Mouse (Mus musculus) hematopoietic stem cell, adult 5-6 weeks (primary cell): ENCODE data around the gene Aff1. TPM values are rescaled to one million over a fixed set of nuclear protein-coding genes. Genes with fewer than 3 reads are reported as not detected.
A peak's percentile ranks its signal among the peaks of the same experiment; 100 is the strongest.

Experiments used
- ATAC-seq, 2 experiments: fragments of 125-278 bp in 1 of 2; replicated peaks in 1 of 2; 2 replicates each; pipeline ENCODE4 v1.8.0; 2016 to 2017; ENCODE audit warnings: inconsistent platforms in 2 of 2, mild to moderate bottlenecking in 2 of 2, moderate number of reproducible peaks in 2 of 2, low read depth in 1 of 2, moderate TSS enrichment in 1 of 2; ENCODE audit not compliant: low FRiP score in 2 of 2, poor library complexity in 2 of 2, severe bottlenecking in 2 of 2, insufficient read depth in 1 of 2, low TSS enrichment in 1 of 2
- total RNA-seq: library from RNA; stranded (forward); fragments of 172-1452, 232-1000 nt; gene quantifications from 2 replicates; pipeline ENCODE4 v1.2.3, GENCODE M21; 2017

The Aff1 gene
- total RNA-seq, 1 experiment from 2014 or later: 19.7 TPM

DNA sequence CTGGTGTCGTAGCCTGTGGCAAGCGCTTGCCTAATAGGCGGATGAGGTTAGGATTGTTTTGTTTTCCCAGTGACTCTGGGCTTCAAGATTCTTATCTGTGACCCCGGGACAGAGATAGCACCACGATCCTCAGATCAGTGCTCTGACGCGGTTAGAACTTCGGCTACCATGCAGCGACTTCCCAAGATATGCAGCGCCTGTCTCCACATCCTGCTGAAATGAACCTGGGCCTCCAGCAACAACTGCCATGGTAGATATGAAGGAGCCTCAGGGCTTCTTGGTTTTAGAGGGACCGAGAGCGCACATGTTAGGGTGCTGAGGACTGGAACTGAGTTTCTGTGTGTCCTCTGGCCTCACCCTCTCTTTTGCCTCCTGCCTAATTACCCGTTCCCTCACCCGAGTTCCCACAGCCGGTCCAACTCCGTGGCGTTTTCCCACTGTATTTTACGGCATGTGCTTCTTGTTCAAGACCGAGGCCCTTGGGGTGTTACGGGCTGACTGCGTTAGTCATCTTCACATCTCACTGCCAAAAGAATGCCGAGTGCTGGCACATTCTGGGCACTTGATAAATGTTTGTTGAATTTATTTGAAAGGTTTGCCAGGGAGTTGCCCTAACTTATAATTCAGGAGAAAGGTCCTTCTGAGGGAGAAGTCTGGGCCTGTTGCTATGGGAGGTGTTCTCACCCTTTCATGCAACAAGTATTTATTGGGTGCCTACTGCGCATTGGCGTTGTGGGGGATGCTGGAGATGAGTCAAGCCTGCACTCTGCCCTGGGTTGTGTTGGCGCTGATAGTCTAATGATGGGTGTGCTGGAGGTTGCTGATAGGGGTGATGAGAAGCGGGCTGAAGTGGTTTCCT lies 45.3 kb downstream of the Aff1 start:
- peak; percentile 35 to 43; a peak in 1 of 4 replicates for ATAC-seq

- no peak for ATAC-seq
These were observed 46.3 kb downstream of the Aff1 start for GRCm38 (mm10) chr5:103738509-103738908.

GRCm38 (mm10) chr5:103739163-103739562 lies 47.0 kb downstream of the Aff1 start:
- ATAC-seq: no peak

DNA sequence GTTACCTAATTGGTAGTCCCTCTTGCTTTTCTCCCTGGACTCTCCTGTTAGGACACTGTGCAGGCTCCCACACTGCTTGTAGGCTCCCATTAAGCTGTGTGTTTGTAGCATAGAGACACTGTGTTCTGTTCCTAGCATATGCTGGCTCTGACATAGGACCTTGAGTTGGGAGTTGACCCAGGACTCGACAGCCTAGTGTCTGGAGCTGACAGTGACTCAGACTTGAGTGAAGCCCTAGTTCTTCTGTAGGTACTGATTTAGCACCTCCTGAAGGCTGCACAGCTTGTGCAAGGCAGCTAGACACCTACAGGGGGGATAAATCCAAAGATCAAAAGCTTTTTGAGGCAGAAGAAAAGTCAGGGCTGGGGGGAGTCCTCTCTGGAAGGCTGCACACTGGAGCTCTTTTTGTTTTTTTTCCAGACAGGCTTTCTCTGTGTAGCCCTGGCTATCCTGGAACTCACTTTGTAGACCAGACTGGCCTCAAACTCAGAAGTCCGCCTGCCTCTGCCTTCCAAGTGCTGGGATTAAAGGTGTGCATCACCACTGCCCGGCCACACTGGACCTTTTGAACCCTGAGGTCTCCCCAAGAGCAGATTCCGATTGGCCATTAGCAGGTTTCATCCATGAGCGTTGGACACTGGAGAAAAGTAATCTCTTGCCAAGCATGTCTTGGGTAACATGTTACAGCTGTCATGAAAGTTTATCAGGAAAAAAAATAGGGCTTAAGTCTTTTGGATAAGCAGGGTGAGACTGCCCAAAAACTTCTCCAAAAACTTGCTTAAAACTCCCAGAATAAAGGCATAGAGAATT lies 48.1 kb downstream of the Aff1 start:
- no peak for ATAC-seq

- no peak for ATAC-seq
These were observed 48.7 kb downstream of the Aff1 start for GRCm38 (mm10) chr5:103740903-103741246.

DNA sequence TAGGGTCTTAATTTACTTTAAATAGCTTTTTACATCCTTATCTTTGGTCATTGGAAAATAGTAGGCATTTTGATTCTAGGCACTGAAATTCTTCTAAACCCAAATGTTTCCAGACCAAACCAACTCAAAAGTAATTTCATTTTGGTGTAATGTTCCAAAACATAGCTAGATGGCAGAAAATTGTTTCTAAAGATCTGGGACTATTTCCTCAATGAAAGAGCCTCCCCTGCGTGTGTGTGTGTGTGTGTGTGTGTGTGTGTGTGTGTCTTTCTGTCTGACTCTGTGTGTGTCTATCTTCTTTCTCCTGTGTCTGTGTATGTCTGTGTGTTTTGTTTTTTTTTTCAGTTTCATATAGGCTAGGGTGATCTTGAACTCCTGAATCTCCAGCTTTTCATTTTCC lies 49.3 kb downstream of the Aff1 start:
- ATAC-seq: no peak

- ATAC-seq: no peak
These were observed 49.8 kb downstream of the Aff1 start for GRCm38 (mm10) chr5:103741992-103742391.

DNA sequence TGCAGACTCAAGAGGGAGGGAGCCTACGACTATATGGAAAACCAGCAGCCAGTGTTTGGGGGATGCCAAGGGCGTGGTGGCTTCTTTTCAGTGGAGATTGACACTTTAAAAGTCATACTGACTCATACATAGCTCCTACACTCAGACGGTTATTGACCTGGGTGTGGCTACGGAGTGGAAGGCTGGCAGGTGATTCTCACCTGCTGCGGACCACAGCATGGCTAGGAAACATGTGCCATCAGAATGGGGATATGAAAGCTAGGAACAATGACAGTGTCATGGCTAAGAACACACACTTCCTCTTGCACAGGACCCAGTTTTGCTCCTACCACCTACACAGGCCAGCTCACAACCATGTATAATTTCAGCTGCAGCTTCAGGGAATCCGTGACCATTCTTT lies 52.4 kb downstream of the Aff1 start:
- ATAC-seq: no peak

- no peak for ATAC-seq
These were observed 53.5 kb downstream of the Aff1 start for GRCm38 (mm10) chr5:103745635-103746034.

DNA sequence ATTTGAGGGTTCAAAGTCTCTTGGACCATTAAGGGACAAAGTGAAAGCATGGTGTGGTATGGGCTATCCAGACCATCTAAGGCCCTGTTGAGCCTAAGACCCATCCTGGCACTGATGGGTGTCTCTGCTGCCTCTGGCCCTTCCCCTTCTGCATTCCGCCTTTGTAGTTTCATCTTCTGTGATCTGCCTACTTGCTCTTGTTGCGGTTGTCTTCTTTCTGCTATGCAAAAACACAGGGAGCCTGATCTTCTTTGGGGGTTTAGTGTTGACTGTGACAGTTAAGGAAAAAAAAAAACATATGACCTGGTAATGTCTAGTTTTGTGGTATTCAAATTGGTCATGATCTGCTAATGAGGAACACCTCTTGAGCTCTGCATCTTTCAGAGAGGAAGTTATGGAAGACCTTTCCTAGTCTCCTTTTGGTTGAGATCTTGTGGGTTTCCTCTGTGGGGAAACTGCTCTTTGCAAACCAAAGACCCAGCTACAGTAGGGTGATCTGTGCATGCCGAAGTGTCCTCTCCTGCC lies 54.4 kb downstream of the Aff1 start:
- ATAC-seq: peak; percentile 68 to 77

DNA sequence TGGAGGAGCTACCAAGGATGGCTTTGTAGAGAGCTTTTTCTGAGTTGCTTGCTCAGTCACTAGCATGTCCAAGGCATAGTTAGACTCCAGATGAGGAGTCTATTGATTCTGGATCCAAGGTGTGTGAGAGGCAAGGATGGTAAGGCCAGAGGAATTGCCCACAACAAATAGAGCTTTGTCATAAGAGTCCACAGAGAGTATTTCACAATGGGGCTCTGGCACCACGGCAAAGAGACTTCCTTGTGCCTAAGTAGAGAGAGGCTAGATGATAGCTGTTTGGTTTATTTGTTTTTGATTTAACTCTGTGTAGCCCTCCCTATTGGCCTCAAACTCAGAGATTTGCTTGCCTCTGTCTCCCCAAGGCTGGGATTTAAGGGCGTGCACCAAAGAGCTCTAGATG lies 54.9 kb downstream of the Aff1 start:
- peak; percentile 38 to 43; a peak in 2 of 4 replicates for ATAC-seq

DNA sequence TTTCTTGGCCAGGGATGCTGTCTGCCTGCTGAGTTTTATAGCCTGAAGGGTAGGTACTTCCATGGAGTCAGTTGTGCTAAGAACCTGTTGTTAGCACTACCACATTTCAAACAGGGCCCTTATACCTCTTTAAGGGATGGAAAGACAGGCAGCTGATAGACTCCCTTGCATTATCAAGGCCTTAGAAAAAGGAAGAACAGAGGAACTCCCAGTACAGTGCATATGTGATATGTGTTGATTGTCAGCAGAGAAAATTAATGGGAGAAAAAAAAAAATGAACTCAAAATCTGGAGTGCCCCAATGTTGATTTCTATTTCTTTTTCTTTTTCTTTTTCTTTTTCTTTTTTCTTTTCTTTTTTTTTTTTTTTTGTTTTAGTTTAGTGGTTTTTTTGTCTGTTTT lies 56.2 kb downstream of the Aff1 start:
- no peak for ATAC-seq

- ATAC-seq: no peak
These were observed 57.5 kb downstream of the Aff1 start for GRCm38 (mm10) chr5:103749465-103750285.

DNA sequence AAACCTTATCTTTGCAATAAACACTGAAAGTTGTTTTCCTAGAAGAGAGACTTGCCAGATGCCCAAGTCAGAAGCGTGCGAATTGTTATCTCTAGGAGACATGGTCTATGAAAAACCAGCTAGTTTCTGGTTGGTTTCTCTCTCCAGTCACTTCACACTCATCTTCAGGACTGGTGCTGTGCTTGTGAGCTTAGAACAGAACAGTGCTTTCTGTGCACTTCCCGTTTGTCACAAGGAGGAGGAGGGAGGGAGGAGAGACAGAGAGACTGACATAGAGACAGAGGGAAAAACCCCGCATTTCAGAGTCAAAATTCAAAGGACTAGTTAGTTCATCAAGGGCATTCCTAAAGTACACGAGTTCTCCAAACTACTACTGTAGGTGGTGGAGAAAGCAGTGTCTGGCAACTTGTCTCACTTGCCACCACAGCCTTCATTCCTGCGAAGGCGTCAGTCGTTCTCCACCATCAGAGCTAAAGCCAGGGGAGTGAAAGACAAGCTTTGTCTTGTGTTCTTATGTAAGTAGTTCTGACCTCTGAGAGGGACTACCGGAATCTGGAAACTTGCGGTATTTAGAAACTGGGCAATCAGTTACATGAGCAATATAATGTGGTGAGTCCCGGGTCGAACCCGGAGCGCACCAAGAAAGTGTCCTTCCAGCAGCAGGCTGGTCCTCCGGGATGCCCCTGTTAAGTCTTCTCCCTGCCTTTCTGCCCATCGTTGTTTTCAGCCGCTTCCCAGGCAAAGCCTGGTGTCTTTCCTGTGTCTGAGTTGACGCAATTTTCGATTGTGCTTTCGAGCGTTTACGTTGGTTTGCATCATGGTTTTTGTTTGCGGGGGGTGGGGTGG lies 60.7 kb downstream of the Aff1 start:
- peak; percentile 40 to 53; a peak in 3 of 4 replicates for ATAC-seq

GRCm38 (mm10) chr5:103753511-103754329 lies 61.5 kb downstream of the Aff1 start:
- peak; percentile 65 to 68 for ATAC-seq
